Mouse (Mus musculus): ENCODE data around the gene E330021D16Rik.

GRCm38 (mm10) chr6:136450863-136451262 is 35.5 kb upstream of the E330021D16Rik start:
- TF ChIP-seq CTCF (IDR thresholded peaks at IDR 0.05; ENCODE audit: low read depth, low read length) (no peak), GATA1 (IDR thresholded peaks at IDR 0.05; ENCODE audit: borderline replicate concordance, low read length) (no peak), GATA2 (IDR thresholded peaks at IDR 0.05; ENCODE audit: borderline replicate concordance, low read depth, low read length) (no peak), TAL1 (conservative IDR thresholded peaks at IDR 0.05; ENCODE audit: low read depth, low read length) (no peak), POLR2AphosphoS5 (IDR thresholded peaks at IDR 0.05; ENCODE audit: insufficient replicate concordance, low read depth, low read length) (no peak)

Data from G1E (cell line).